Mouse (Mus musculus): ENCODE data around the gene Tmem254b. TPM values are rescaled to one million over a fixed set of nuclear protein-coding genes. Genes with fewer than 3 reads are reported as not detected.
"Not testable (repeated sequence)": the region's sequence is repeated elsewhere in the genome, so short reads cannot be mapped to it uniquely, and the experiment has no call there.

The Tmem254b gene
- 18.0 and 23.2 TPM in 2 replicates for polyA plus RNA-seq (2014; fragmentation: Nextera tagmentation; extraction: Ambion mirVana)

GRCm38 (mm10) chr14:26206926-26207247, at the start of gene Tmem254b:
TSS of gene Tmem254b (minus strand) at chr14:26207041.
- not testable (repeated sequence) for DNase-seq (ENCODE audit: low spot score, missing footprints); H3K4me3 ChIP-seq (ENCODE audit: low read depth, low read length); H3K9ac ChIP-seq (ENCODE audit: low read length); H3K27ac ChIP-seq (ENCODE audit: low read depth, low read length); H3K36me3 ChIP-seq (ENCODE audit: control insufficient read depth, insufficient read depth, low read length); H3K4me2 ChIP-seq; H3K27me3 ChIP-seq (ENCODE audit: control insufficient read depth, insufficient read depth, low read length); H3K4me1 ChIP-seq (ENCODE audit: control insufficient read depth, insufficient read depth, low read length); H3K9me3 ChIP-seq (ENCODE audit: control insufficient read depth, low read length)
- WGBS, result no CpG with 5 or more reads among the region's 10 CpGs
- ATAC-seq (ENCODE audit: low FRiP score), result peak; percentile 59; the same call in 1 of the 2 replicates

- H3K27me3 ChIP-seq (ENCODE audit: control insufficient read depth, insufficient read depth, low read length); H3K27ac ChIP-seq (ENCODE audit: low read depth, low read length); H3K9ac ChIP-seq (ENCODE audit: low read length); H3K4me3 ChIP-seq (ENCODE audit: low read depth, low read length); DNase-seq (ENCODE audit: low spot score, missing footprints); H3K4me2 ChIP-seq; H3K9me3 ChIP-seq (ENCODE audit: control insufficient read depth, low read length); ATAC-seq (ENCODE audit: low FRiP score); H3K36me3 ChIP-seq (ENCODE audit: control insufficient read depth, insufficient read depth, low read length); H3K4me1 ChIP-seq (ENCODE audit: control insufficient read depth, insufficient read depth, low read length): not testable (repeated sequence)
- WGBS, result no CpG with 5 or more reads among the region's 2 CpGs
Observed at GRCm38 (mm10) chr14:26237183-26237582, 30.3 kb upstream of the Tmem254b start.

GRCm38 (mm10) chr14:26216233-26217000, 9.6 kb upstream of the Tmem254b start:
- not testable (repeated sequence) for DNase-seq (ENCODE audit: low spot score, missing footprints); H3K4me3 ChIP-seq (ENCODE audit: low read depth, low read length); H3K27me3 ChIP-seq (ENCODE audit: control insufficient read depth, insufficient read depth, low read length); H3K4me1 ChIP-seq (ENCODE audit: control insufficient read depth, insufficient read depth, low read length); ATAC-seq (ENCODE audit: low FRiP score); H3K9ac ChIP-seq (ENCODE audit: low read length); H3K27ac ChIP-seq (ENCODE audit: low read depth, low read length); H3K4me2 ChIP-seq; H3K36me3 ChIP-seq (ENCODE audit: control insufficient read depth, insufficient read depth, low read length); H3K9me3 ChIP-seq (ENCODE audit: control insufficient read depth, low read length)
- no CpG with 5 or more reads among the region's 5 CpGs for WGBS

GRCm38 (mm10) chr14:26206197-26206925, 480 bp downstream of the Tmem254b start:
- not testable (repeated sequence) for H3K9ac ChIP-seq (ENCODE audit: low read length); H3K36me3 ChIP-seq (ENCODE audit: control insufficient read depth, insufficient read depth, low read length); DNase-seq (ENCODE audit: low spot score, missing footprints); H3K4me2 ChIP-seq; H3K4me3 ChIP-seq (ENCODE audit: low read depth, low read length); H3K27me3 ChIP-seq (ENCODE audit: control insufficient read depth, insufficient read depth, low read length); H3K27ac ChIP-seq (ENCODE audit: low read depth, low read length); H3K9me3 ChIP-seq (ENCODE audit: control insufficient read depth, low read length); H3K4me1 ChIP-seq (ENCODE audit: control insufficient read depth, insufficient read depth, low read length)
- WGBS, result no CpG with 5 or more reads among the region's 44 CpGs
- peak; percentile 71 for ATAC-seq (ENCODE audit: low FRiP score)

GRCm38 (mm10) chr14:26197851-26198250, 9.0 kb downstream of the Tmem254b start:
- DNase-seq (ENCODE audit: low spot score, missing footprints); H3K9ac ChIP-seq (ENCODE audit: low read length); H3K36me3 ChIP-seq (ENCODE audit: control insufficient read depth, insufficient read depth, low read length); H3K4me3 ChIP-seq (ENCODE audit: low read depth, low read length); H3K4me2 ChIP-seq; H3K4me1 ChIP-seq (ENCODE audit: control insufficient read depth, insufficient read depth, low read length); H3K9me3 ChIP-seq (ENCODE audit: control insufficient read depth, low read length); H3K27me3 ChIP-seq (ENCODE audit: control insufficient read depth, insufficient read depth, low read length); H3K27ac ChIP-seq (ENCODE audit: low read depth, low read length); ATAC-seq (ENCODE audit: low FRiP score): not testable (repeated sequence)
- no CpG with 5 or more reads among the region's 3 CpGs for WGBS

GRCm38 (mm10) chr14:26188361-26188760, 18.5 kb downstream of the Tmem254b start:
- H3K4me3 ChIP-seq (ENCODE audit: low read depth, low read length); H3K27ac ChIP-seq (ENCODE audit: low read depth, low read length); H3K27me3 ChIP-seq (ENCODE audit: control insufficient read depth, insufficient read depth, low read length); H3K36me3 ChIP-seq (ENCODE audit: control insufficient read depth, insufficient read depth, low read length); H3K4me1 ChIP-seq (ENCODE audit: control insufficient read depth, insufficient read depth, low read length); H3K9ac ChIP-seq (ENCODE audit: low read length); ATAC-seq (ENCODE audit: low FRiP score); H3K9me3 ChIP-seq (ENCODE audit: control insufficient read depth, low read length); DNase-seq (ENCODE audit: low spot score, missing footprints); H3K4me2 ChIP-seq: not testable (repeated sequence)
- WGBS, result no CpG with 5 or more reads among the region's 8 CpGs

GRCm38 (mm10) chr14:26186638-26187037, 20.2 kb downstream of the Tmem254b start:
- not testable (repeated sequence) for H3K27ac ChIP-seq (ENCODE audit: low read depth, low read length); DNase-seq (ENCODE audit: low spot score, missing footprints); H3K36me3 ChIP-seq (ENCODE audit: control insufficient read depth, insufficient read depth, low read length); H3K4me2 ChIP-seq; H3K9ac ChIP-seq (ENCODE audit: low read length); ATAC-seq (ENCODE audit: low FRiP score); H3K4me1 ChIP-seq (ENCODE audit: control insufficient read depth, insufficient read depth, low read length); H3K4me3 ChIP-seq (ENCODE audit: low read depth, low read length); H3K27me3 ChIP-seq (ENCODE audit: control insufficient read depth, insufficient read depth, low read length); H3K9me3 ChIP-seq (ENCODE audit: control insufficient read depth, low read length)
- no CpG with 5 or more reads among the region's 9 CpGs for WGBS

GRCm38 (mm10) chr14:26182380-26182779, 24.5 kb downstream of the Tmem254b start, which contains the start of gene Plac9b:
TSS of gene Plac9b (minus strand) at chr14:26182480.
- H3K9me3 ChIP-seq (ENCODE audit: control insufficient read depth, low read length); ATAC-seq (ENCODE audit: low FRiP score); H3K36me3 ChIP-seq (ENCODE audit: control insufficient read depth, insufficient read depth, low read length); DNase-seq (ENCODE audit: low spot score, missing footprints); H3K4me2 ChIP-seq; H3K27ac ChIP-seq (ENCODE audit: low read depth, low read length); H3K4me1 ChIP-seq (ENCODE audit: control insufficient read depth, insufficient read depth, low read length); H3K27me3 ChIP-seq (ENCODE audit: control insufficient read depth, insufficient read depth, low read length); H3K4me3 ChIP-seq (ENCODE audit: low read depth, low read length); H3K9ac ChIP-seq (ENCODE audit: low read length): not testable (repeated sequence)
- WGBS, result no CpG with 5 or more reads among the region's 10 CpGs

- WGBS, result no CpG with 5 or more reads among the region's 10 CpGs
- ATAC-seq (ENCODE audit: low FRiP score), result not testable (repeated sequence)
Observed at GRCm38 (mm10) chr14:26181660-26182059, 25.2 kb downstream of the Tmem254b start.

More at GRCm38 (mm10) chr14:26181660-26182059, 25.2 kb downstream of the Tmem254b start:
- not testable (repeated sequence) for H3K27me3 ChIP-seq (ENCODE audit: control insufficient read depth, insufficient read depth, low read length); H3K4me3 ChIP-seq (ENCODE audit: low read depth, low read length); H3K4me2 ChIP-seq; DNase-seq (ENCODE audit: low spot score, missing footprints); H3K4me1 ChIP-seq (ENCODE audit: control insufficient read depth, insufficient read depth, low read length); H3K27ac ChIP-seq (ENCODE audit: low read depth, low read length); H3K9ac ChIP-seq (ENCODE audit: low read length); H3K36me3 ChIP-seq (ENCODE audit: control insufficient read depth, insufficient read depth, low read length); H3K9me3 ChIP-seq (ENCODE audit: control insufficient read depth, low read length)

Measured in midbrain, embryonic 11.5 days (tissue).